In the genomic region with DNA sequence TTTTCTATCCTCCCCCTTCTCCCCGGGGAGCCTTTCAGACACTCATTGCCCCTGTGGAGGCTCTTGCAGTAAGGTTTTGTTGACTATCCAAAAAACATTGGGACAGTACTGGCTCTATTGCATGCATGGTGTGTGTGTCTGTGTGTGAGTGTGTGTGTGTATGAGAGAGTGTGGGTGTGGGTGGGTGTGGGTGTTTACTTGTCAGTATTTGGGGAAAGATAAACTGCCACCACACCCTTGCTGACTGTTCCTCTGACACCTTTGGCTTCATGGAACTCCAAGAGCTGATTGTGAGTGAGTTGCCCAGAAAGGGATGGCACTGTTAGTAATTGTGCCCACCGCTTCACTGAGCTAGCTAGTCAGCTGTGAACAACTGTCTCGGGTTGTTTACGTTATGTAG, we compare ENCODE assay signal across 18 mouse cellular contexts. TPM values are rescaled to one million over a fixed set of nuclear protein-coding genes. Genes with fewer than 3 reads are reported as not detected.
DNase-seq lines count a peak whose midpoint lies in the region; ATAC-seq lines count a peak whose summit lies in the region.
"Had no signal": no experiment of that assay in that cellular context is flagged by ENCODE, and none has a peak within 500 bp of the region (broad histone marks: within the 10 kb centered on the region; RNA-seq: fewer than 3 reads in every experiment).

No protein-coding gene starts in this region.

- no peaks in the 10 kb centered on the region for H3K27me3 ChIP-seq in liver, embryonic 12.5 days (replicated peaks)
- H3K27me3 ChIP-seq in stomach, embryonic 15.5 days (replicated peaks): no peaks in the 10 kb centered on the region
- no peaks in the 10 kb centered on the region for H3K27me3 ChIP-seq in hindbrain, embryonic 10.5 days (ENCODE audit: insufficient read depth, poor library complexity, severe bottlenecking)
- H3K27me3 ChIP-seq: forebrain, embryonic 13.5 days; hindbrain, embryonic 13.5 days; limb, embryonic 12.5 days; lung, embryonic 15.5 days; midbrain, embryonic 15.5 days had no signal

- peak; percentile 9 for DNase-seq in spleen, adult 12 weeks (ENCODE audit: low spot score)
- DNase-seq in spleen, adult 18-20 months: no peak
- peak; percentile 64 for DNase-seq in c-Kit-positive CD71-positive TER-119-positive erythroid progenitor cells, embryonic 14.5 days (ENCODE audit: low spot score)
- DNase-seq in thymus, postnatal 14 days: no peak
- DNase-seq in hindbrain, embryonic 10.5 days (ENCODE audit: low spot score): no peak
- DNase-seq: adrenal gland, adult 2 months; cerebellum, adult 8-10 months; retina, postnatal 1 day; thymus, postnatal 25 days had no signal

- H3K36me3 ChIP-seq in liver, embryonic 12.5 days: peaks cover 65% of the 10 kb centered on the region
- H3K36me3 ChIP-seq in stomach, embryonic 15.5 days: peaks cover 30% of the 10 kb centered on the region
- H3K36me3 ChIP-seq in hindbrain, embryonic 10.5 days: peaks cover 76% of the 10 kb centered on the region

- peak overlapping the region; percentile 75 for H3K27ac ChIP-seq in liver, embryonic 12.5 days
- H3K27ac ChIP-seq in stomach, embryonic 15.5 days: no peak overlapping the region
- H3K27ac ChIP-seq in hindbrain, embryonic 10.5 days: no peak overlapping the region
- H3K27ac ChIP-seq: forebrain, embryonic 13.5 days; hindbrain, embryonic 13.5 days; kidney, postnatal 0 days; limb, embryonic 12.5 days; lung, embryonic 15.5 days; midbrain, embryonic 15.5 days had no signal

- peak overlapping the region; percentile 52; the same call in 1 of the 2 replicates for H3K9ac ChIP-seq in liver, embryonic 12.5 days
- H3K9ac ChIP-seq in stomach, embryonic 15.5 days: no peak overlapping the region
- H3K9ac ChIP-seq: forebrain, embryonic 13.5 days; hindbrain, embryonic 13.5 days; limb, embryonic 12.5 days; lung, embryonic 15.5 days; midbrain, embryonic 15.5 days had no signal

- peak; percentile 99 for ATAC-seq in liver, embryonic 12.5 days
- peak; percentile 93; the same call in 1 of the 2 replicates for ATAC-seq in stomach, embryonic 15.5 days (ENCODE audit: insufficient read depth, low FRiP score, low read depth)
- ATAC-seq: forebrain, embryonic 13.5 days; midbrain, embryonic 15.5 days had no signal

- 75% methylated on average over 4 of the region's 4 CpGs for WGBS in liver, embryonic 12.5 days (ENCODE audit: insufficient replicate concordance)
- WGBS in stomach, embryonic 15.5 days: 89% methylated on average over 4 of the region's 4 CpGs
- 95% methylated on average over 4 of the region's 4 CpGs for WGBS in hindbrain, embryonic 10.5 days

- H3K4me3 ChIP-seq in liver, embryonic 12.5 days: 0 out of 2 replicates have a peak overlapping the region, but pooled peaks have one; percentile 0
- H3K4me3 ChIP-seq in stomach, embryonic 15.5 days (replicated peaks): no peak overlapping the region
- H3K4me3 ChIP-seq in hindbrain, embryonic 10.5 days: no peak overlapping the region
- H3K4me3 ChIP-seq: forebrain, embryonic 13.5 days; hindbrain, embryonic 13.5 days; limb, embryonic 12.5 days; lung, embryonic 15.5 days; midbrain, embryonic 15.5 days had no signal

- no peaks in the 10 kb centered on the region for H3K9me3 ChIP-seq in liver, embryonic 12.5 days (replicated peaks)
- no peaks in the 10 kb centered on the region for H3K9me3 ChIP-seq in stomach, embryonic 15.5 days
- no peaks in the 10 kb centered on the region for H3K9me3 ChIP-seq in hindbrain, embryonic 10.5 days
- H3K9me3 ChIP-seq: forebrain, embryonic 13.5 days; G1E; hindbrain, embryonic 13.5 days; limb, embryonic 12.5 days; lung, embryonic 15.5 days; midbrain, embryonic 15.5 days had no signal

- H3K4me2 ChIP-seq in liver, embryonic 12.5 days: peak overlapping the region; percentile 45
- H3K4me2 ChIP-seq in stomach, embryonic 15.5 days: no peak overlapping the region
- H3K4me2 ChIP-seq: forebrain, embryonic 13.5 days; hindbrain, embryonic 13.5 days; limb, embryonic 12.5 days; lung, embryonic 15.5 days; midbrain, embryonic 15.5 days had no signal

- H3K4me1 ChIP-seq in liver, embryonic 12.5 days: peaks cover 24% of the 10 kb centered on the region
- no peaks in the 10 kb centered on the region for H3K4me1 ChIP-seq in stomach, embryonic 15.5 days
- H3K4me1 ChIP-seq in hindbrain, embryonic 10.5 days (replicated peaks): no peaks in the 10 kb centered on the region
- H3K4me1 ChIP-seq: forebrain, embryonic 13.5 days; hindbrain, embryonic 13.5 days; limb, embryonic 12.5 days; lung, embryonic 15.5 days; midbrain, embryonic 15.5 days had no signal

RNA-seq across cellular contexts. Expression of a gene that starts 14.6 kb away (rescaled TPM):
- 25.7 and 26.1 TPM in 2 replicates for polyA plus RNA-seq in liver, embryonic 12.5 days (2016; fragmentation: Nextera tagmentation; extraction: Ambion mirVana)
- 29.8 and 30.2 TPM in 2 replicates for polyA plus RNA-seq in stomach, embryonic 15.5 days (2015; fragmentation: Nextera tagmentation; extraction: Ambion mirVana)
- polyA plus RNA-seq in hindbrain, embryonic 10.5 days (2016; fragmentation: Nextera tagmentation; extraction: Ambion mirVana): 32.7 and 43.3 TPM in 2 replicates

RNA-seq across cellular contexts. Expression of a gene that starts 59.2 kb away (rescaled TPM):
- polyA plus RNA-seq in liver, embryonic 12.5 days (2016; fragmentation: Nextera tagmentation; extraction: Ambion mirVana): 11.1 and 11.3 TPM in 2 replicates
- polyA plus RNA-seq in stomach, embryonic 15.5 days (2015; fragmentation: Nextera tagmentation; extraction: Ambion mirVana): 39.7 and 45.1 TPM in 2 replicates
- polyA plus RNA-seq in hindbrain, embryonic 10.5 days (2016; fragmentation: Nextera tagmentation; extraction: Ambion mirVana): 42.9 and 43.4 TPM in 2 replicates
- polyA plus RNA-seq: G1E had no signal

Comparison
In these comparisons a context has a peak if more than half of its experiments do, and no peak if none do; other contexts are left out.
1. DNase-seq: peak in spleen, adult 12 weeks (single experiment) and c-Kit-positive CD71-positive TER-119-positive erythroid progenitor cells, embryonic 14.5 days (single experiment); none in spleen, adult 18-20 months (0 of 2), thymus, postnatal 14 days (single experiment) and hindbrain, embryonic 10.5 days (single experiment).